Mouse (Mus musculus): ENCODE data around the gene Bhmt.
A peak's percentile ranks its signal among the peaks of the same experiment; 100 is the strongest.
"Not testable (repeated sequence)": the region's sequence is repeated elsewhere in the genome, so short reads cannot be mapped to it uniquely, and the experiment has no call there.

Bhmt gene

GRCm38 (mm10) chr13:93608476-93608875 is 29.3 kb downstream of the Bhmt start:
- no peak for DNase-seq (ENCODE audit: low read depth, low spot score)

GRCm38 (mm10) chr13:93607701-93608100 is 30.1 kb downstream of the Bhmt start:
- no peak for DNase-seq (ENCODE audit: low read depth, low spot score)

- no peak for DNase-seq (ENCODE audit: low read depth, low spot score)
Observed at GRCm38 (mm10) chr13:93606868-93607578, 30.7 kb downstream of the Bhmt start.

GRCm38 (mm10) chr13:93604698-93605097 is 33.1 kb downstream of the Bhmt start:
- DNase-seq (ENCODE audit: low read depth, low spot score), result no peak

GRCm38 (mm10) chr13:93601527-93601926 is 36.2 kb downstream of the Bhmt start:
- DNase-seq (ENCODE audit: low read depth, low spot score), result no peak

GRCm38 (mm10) chr13:93593040-93593699 is 44.6 kb downstream of the Bhmt start:
- DNase-seq (ENCODE audit: low read depth, low spot score), result peak; percentile 82

GRCm38 (mm10) chr13:93582526-93582925 is 55.2 kb downstream of the Bhmt start:
- DNase-seq (ENCODE audit: low read depth, low spot score), result not testable (repeated sequence)

- no peak for DNase-seq (ENCODE audit: low read depth, low spot score)
Observed at GRCm38 (mm10) chr13:93580431-93580830, 57.3 kb downstream of the Bhmt start.

- no peak for DNase-seq (ENCODE audit: low read depth, low spot score)
Observed at GRCm38 (mm10) chr13:93569676-93570075, 68.1 kb downstream of the Bhmt start.

Data from CD4-positive helper T cell, adult 2 months (primary cell).